Mouse (Mus musculus) kidney, adult 2 months (tissue): ENCODE measurements around the gene P3h4. TPM values are rescaled to one million over a fixed set of nuclear protein-coding genes. Genes with fewer than 3 reads are reported as not detected.

ENCODE experiments used
- DNase-seq: peaks from one replicate; pipeline ENCODE4 v3.0.0; 2021
- H3K27ac ChIP-seq: fragments of 200-500 bp; 2 replicates; pipeline ENCODE4 v1.5.1; 2012; ENCODE audit warnings: low read depth, low read length, control low read depth, inconsistent platforms; ENCODE audit not compliant: insufficient read depth
- H3K27me3 ChIP-seq: fragments of 200-500 bp; replicated peaks from 2 replicates; pipeline ENCODE4 v1.6.1; 2012; ENCODE audit warnings: mild to moderate bottlenecking, moderate library complexity, low read length, inconsistent platforms; ENCODE audit not compliant: control insufficient read depth, insufficient read depth
- H3K36me3 ChIP-seq: fragments of 200-500 bp; 2 replicates; pipeline ENCODE4 v1.6.1; 2012; ENCODE audit warnings: mild to moderate bottlenecking, moderate library complexity, low read length, inconsistent platforms; ENCODE audit not compliant: control insufficient read depth, insufficient read depth
- H3K4me1 ChIP-seq: fragments of 200-500 bp; 2 replicates; pipeline ENCODE4 v1.6.1; 2011; ENCODE audit warnings: low read length; ENCODE audit not compliant: control insufficient read depth, insufficient read depth
- H3K4me3 ChIP-seq: fragments of 200-500 bp; 2 replicates; pipeline ENCODE4 v1.5.1; 2011; ENCODE audit warnings: mild to moderate bottlenecking, low read depth, low read length, control low read depth; ENCODE audit not compliant: insufficient read depth
- CTCF ChIP-seq: fragments of 200-500 bp; conservative IDR thresholded peaks from 2 replicates; pipeline ENCODE4 v1.5.1; 2011; ENCODE audit warnings: low read depth, mild to moderate bottlenecking, control low read depth, low read length, moderate library complexity, mixed read lengths; ENCODE audit not compliant: insufficient read depth, insufficient read length
- POLR2A ChIP-seq: fragments of 200-500 bp; IDR thresholded peaks from one replicate; pipeline ENCODE4 v1.6.1; 2011; ENCODE audit warnings: low read depth, low read length, control low read depth
- WGBS: fragments of 180-500 bp; shearing (Covaris S2); methylation state at CpG from one replicate; pipeline ENCODE4 v1.1.7; 2018; 5-methylcytosine and 5-hydroxymethylcytosine counted together
- polyA plus RNA-seq: library from polyadenylated mRNA; depleted of rRNA; stranded (reverse); fragments of >200 nt; gene quantifications from 2 replicates; pipeline ENCODE4 v1.2.3, GENCODE M21; 2012

The P3h4 gene
- polyA plus RNA-seq, 1 experiment = 11.9 TPM

GRCm38 (mm10) chr11:100382682-100383081 lies 32.0 kb downstream of the P3h4 start:
- TF ChIP-seq CTCF = no peak
- no peak for TF ChIP-seq POLR2A
- Histone ChIP-seq H3K36me3 (peaks cover 19% of the 10 kb centered on the region), H3K27me3 (no peaks in the 10 kb centered on the region), H3K27ac (no peak overlapping the region), H3K4me1 (peaks cover 15% of the 10 kb centered on the region), H3K4me3 (no peak overlapping the region)
- 82% methylated on average over 6 of the region's 6 CpGs for WGBS
- no peak for DNase-seq

- 83% methylated on average over 4 of the region's 4 CpGs for WGBS
- Histone ChIP-seq H3K4me1 (no peaks in the 10 kb centered on the region; the same call in 1 of the 2 replicates), H3K27ac (no peak overlapping the region), H3K27me3 (no peaks in the 10 kb centered on the region), H3K36me3 (peaks cover 19% of the 10 kb centered on the region), H3K4me3 (no peak overlapping the region)
- TF ChIP-seq POLR2A = no peak
- no peak for TF ChIP-seq CTCF
- no peak for DNase-seq
These were observed 35.3 kb downstream of the P3h4 start for GRCm38 (mm10) chr11:100379311-100379710.

- Histone ChIP-seq H3K27ac (no peak overlapping the region), H3K4me1 (no peaks in the 10 kb centered on the region; the same call in 1 of the 2 replicates), H3K27me3 (no peaks in the 10 kb centered on the region), H3K36me3 (peaks cover 23% of the 10 kb centered on the region), H3K4me3 (no peak overlapping the region)
- DNase-seq = no peak
- TF ChIP-seq POLR2A = no peak
- TF ChIP-seq CTCF = no peak
- WGBS = 85% methylated on average over 5 of the region's 5 CpGs
These were observed 36.2 kb downstream of the P3h4 start for GRCm38 (mm10) chr11:100378446-100378845.

GRCm38 (mm10) chr11:100377989-100378388 lies 36.6 kb downstream of the P3h4 start:
- no peak for DNase-seq
- H3K36me3 ChIP-seq = peaks cover 24% of the 10 kb centered on the region
- H3K4me1 ChIP-seq = no peaks in the 10 kb centered on the region; the same call in 1 of the 2 replicates
- H3K27me3 ChIP-seq = no peaks in the 10 kb centered on the region
- H3K27ac ChIP-seq = no peak overlapping the region
- no peak overlapping the region for H3K4me3 ChIP-seq
- WGBS = 92% methylated on average over 14 of the region's 14 CpGs
- TF ChIP-seq CTCF = no peak
- TF ChIP-seq POLR2A = no peak

GRCm38 (mm10) chr11:100376746-100377389 lies 37.8 kb downstream of the P3h4 start:
- Histone ChIP-seq H3K36me3 (peaks cover 22% of the 10 kb centered on the region), H3K4me1 (no peaks in the 10 kb centered on the region; the same call in 1 of the 2 replicates), H3K27me3 (no peaks in the 10 kb centered on the region), H3K4me3 (no peak overlapping the region), H3K27ac (peak overlapping the region; percentile 39; the same call in 1 of the 2 replicates)
- 74% methylated on average over 21 of the region's 21 CpGs for WGBS
- no peak for DNase-seq
- no peak for TF ChIP-seq POLR2A
- TF ChIP-seq CTCF = no peak

GRCm38 (mm10) chr11:100376005-100376404 lies 38.6 kb downstream of the P3h4 start:
- TF ChIP-seq POLR2A (no peak), CTCF (no peak)
- Histone ChIP-seq H3K4me1 (no peaks in the 10 kb centered on the region; the same call in 1 of the 2 replicates), H3K27me3 (no peaks in the 10 kb centered on the region), H3K4me3 (no peak overlapping the region), H3K27ac (peak overlapping the region; percentile 39; the same call in 1 of the 2 replicates), H3K36me3 (peaks cover 22% of the 10 kb centered on the region)
- no peak for DNase-seq
- 52% methylated on average over 4 of the region's 4 CpGs for WGBS

- DNase-seq = no peak
- Histone ChIP-seq H3K27ac (no peak overlapping the region), H3K27me3 (no peaks in the 10 kb centered on the region), H3K4me1 (no peaks in the 10 kb centered on the region; the same call in 1 of the 2 replicates), H3K36me3 (peaks cover 22% of the 10 kb centered on the region), H3K4me3 (no peak overlapping the region)
- TF ChIP-seq CTCF (no peak), POLR2A (no peak)
- 82% methylated on average over 9 of the region's 9 CpGs for WGBS
These were observed 39.5 kb downstream of the P3h4 start for GRCm38 (mm10) chr11:100375127-100375526.
